Mouse (Mus musculus) myocyte (in vitro differentiated cells): Measurements from ENCODE around the gene Dalrd3. TPM values are rescaled to one million over a fixed set of nuclear protein-coding genes. Genes with fewer than 3 reads are reported as not detected.
"Not testable (repeated sequence)": the region's sequence is repeated elsewhere in the genome, so short reads cannot be mapped to it uniquely, and the experiment has no call there.

Source experiments
- H3K27me3 ChIP-seq: one replicate; pipeline ENCODE4 v1.6.1; 2011; ENCODE audit not compliant: control insufficient read depth, insufficient read depth, insufficient read length
- H3K36me3 ChIP-seq: one replicate; pipeline ENCODE4 v1.6.1; 2011; ENCODE audit not compliant: control insufficient read depth, insufficient read depth
- H3K4me2 ChIP-seq: one replicate; pipeline ENCODE4 v1.6.1; 2011; ENCODE audit warnings: low read depth, control low read depth
- H3K4me3 ChIP-seq: one replicate; pipeline ENCODE4 v1.5.1; 2011; ENCODE audit warnings: mild to moderate bottlenecking, control low read depth, moderate library complexity
- H3K79me2 ChIP-seq: one replicate; pipeline ENCODE4 v1.6.1; 2011; ENCODE audit not compliant: control insufficient read depth, insufficient read depth
- H3ac ChIP-seq: one replicate; pipeline ENCODE4 v1.6.1; 2011; ENCODE audit not compliant: control insufficient read depth, insufficient read length
- CEBPB ChIP-seq: IDR thresholded peaks from 2 replicates; pipeline ENCODE4 v1.6.1; 2011; ENCODE audit warnings: mild to moderate bottlenecking, moderate library complexity; ENCODE audit not compliant: poor library complexity, insufficient read depth, severe bottlenecking
- E2F4 ChIP-seq: IDR thresholded peaks from one replicate; pipeline ENCODE4 v1.6.1; 2011; ENCODE audit warnings: mild to moderate bottlenecking, control low read depth, moderate library complexity; ENCODE audit not compliant: insufficient read depth
- MAX ChIP-seq: IDR thresholded peaks from one replicate; pipeline ENCODE4 v1.6.1; 2011; ENCODE audit warnings: low read depth, mild to moderate bottlenecking, control low read depth
- MYOD1 ChIP-seq, 3 experiments: IDR thresholded peaks; one replicate each; pipeline ENCODE4 v1.6.1; 2011; ENCODE audit warnings: control low read depth in 2 of 3, low read depth in 2 of 3, mild to moderate bottlenecking in 2 of 3, moderate library complexity in 1 of 3; ENCODE audit not compliant: insufficient read length in 2 of 3, control insufficient read depth in 1 of 3
- MYOG ChIP-seq, 3 experiments: IDR thresholded peaks; one replicate each; pipeline ENCODE4 v1.6.1; 2011; ENCODE audit warnings: control low read depth in 2 of 3, low read depth in 2 of 3, mild to moderate bottlenecking in 2 of 3; ENCODE audit not compliant: insufficient read length in 2 of 3, control insufficient read depth in 1 of 3, insufficient read depth in 1 of 3
- POLR2A ChIP-seq: IDR thresholded peaks from one replicate; pipeline ENCODE4 v1.6.1; 2011; ENCODE audit warnings: low read depth, mild to moderate bottlenecking, control low read depth, moderate library complexity; ENCODE audit not compliant: insufficient read length
- POLR2AphosphoS2 ChIP-seq: IDR thresholded peaks from one replicate; pipeline ENCODE4 v1.6.1; 2011; ENCODE audit warnings: low read depth, control low read depth; ENCODE audit not compliant: insufficient read length
- REST ChIP-seq: IDR thresholded peaks from one replicate; pipeline ENCODE4 v1.6.1; 2011; ENCODE audit warnings: mild to moderate bottlenecking, control low read depth, moderate library complexity; ENCODE audit not compliant: insufficient read depth, insufficient read length
- SRF ChIP-seq: IDR thresholded peaks from one replicate; pipeline ENCODE4 v1.6.1; 2011; ENCODE audit warnings: low read depth; ENCODE audit not compliant: control insufficient read depth, insufficient read length
- TCF12 ChIP-seq: IDR thresholded peaks from one replicate; pipeline ENCODE4 v1.6.1; 2011; ENCODE audit warnings: mild to moderate bottlenecking, control low read depth; ENCODE audit not compliant: poor library complexity, insufficient read depth, severe bottlenecking
- TCF3 ChIP-seq: IDR thresholded peaks from one replicate; pipeline ENCODE4 v1.6.1; 2011; ENCODE audit warnings: low read depth, control low read depth; ENCODE audit not compliant: insufficient read length
- USF1 ChIP-seq: IDR thresholded peaks from one replicate; pipeline ENCODE4 v1.6.1; 2011; ENCODE audit warnings: low read depth, mild to moderate bottlenecking, control low read depth, moderate library complexity
- polyA plus RNA-seq: library from polyadenylated mRNA; unstranded; fragments of >200 nt; fragmentation: generic; extraction: Trizol; gene quantifications from one replicate; pipeline ENCODE4 v1.2.1, GENCODE M21; 2012; ENCODE audit warnings: missing spikeins

Dalrd3 gene
- polyA plus RNA-seq, 1 experiment = 50.2 TPM

DNA sequence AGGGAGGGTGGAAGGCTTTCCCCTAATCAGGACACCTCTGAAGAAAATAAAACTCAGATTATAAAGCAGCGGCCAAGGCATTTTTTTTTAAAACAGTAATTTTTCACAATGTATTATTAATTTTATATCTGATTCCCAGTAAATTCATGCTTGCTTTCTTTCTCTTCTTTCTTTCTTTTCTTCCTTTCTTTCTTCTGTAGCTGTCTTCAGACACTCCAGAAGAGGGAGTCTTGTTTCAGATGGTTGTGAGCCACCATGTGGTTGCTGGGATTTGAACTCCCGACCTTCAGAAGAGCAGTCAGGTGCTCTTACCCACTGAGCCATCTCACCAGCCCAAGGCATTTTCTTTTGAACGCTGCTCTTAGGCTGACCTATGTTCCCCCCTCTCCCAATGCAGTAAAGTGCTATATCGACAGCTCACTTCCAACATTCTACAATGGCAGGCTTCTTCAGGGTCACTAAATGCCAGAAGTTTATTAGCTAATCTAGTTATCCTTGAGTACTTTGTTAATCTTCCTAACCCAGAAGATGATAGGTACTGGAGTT is 29.4 kb downstream of the Dalrd3 start:
- Histone ChIP-seq H3ac (no peak overlapping the region), H3K27me3 (no peaks in the 10 kb centered on the region), H3K4me2 (no peak overlapping the region), H3K4me3 (no peak overlapping the region), H3K79me2 (no peaks in the 10 kb centered on the region), H3K36me3 (peaks cover 18% of the 10 kb centered on the region)
- no peak for TF ChIP-seq REST
- TF ChIP-seq E2F4 = no peak

DNA sequence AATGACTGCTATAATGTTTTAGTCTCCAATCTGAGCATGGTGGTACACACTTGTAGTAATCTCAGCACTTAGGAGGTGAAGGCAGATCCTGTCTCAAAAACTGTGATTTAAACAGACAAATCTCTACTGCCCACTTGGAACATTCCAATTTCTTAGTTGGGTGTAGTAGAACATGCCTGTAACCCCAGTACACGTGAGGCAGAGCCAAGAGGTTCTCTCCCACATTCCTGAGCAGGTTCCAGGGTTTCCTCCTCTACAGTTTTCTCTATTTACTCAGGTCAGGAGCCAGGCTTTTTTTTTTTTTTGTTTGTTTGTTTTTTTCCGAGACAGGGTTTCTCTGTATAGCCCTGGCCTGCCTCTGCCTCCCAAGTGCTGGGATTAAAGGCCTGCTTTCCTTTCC is 30.3 kb downstream of the Dalrd3 start:
- Histone ChIP-seq H3K4me3 (no peak overlapping the region), H3K36me3 (peaks cover 24% of the 10 kb centered on the region), H3ac (no peak overlapping the region), H3K27me3 (no peaks in the 10 kb centered on the region), H3K4me2 (no peak overlapping the region), H3K79me2 (no peaks in the 10 kb centered on the region)
- no peak for TF ChIP-seq SRF

DNA sequence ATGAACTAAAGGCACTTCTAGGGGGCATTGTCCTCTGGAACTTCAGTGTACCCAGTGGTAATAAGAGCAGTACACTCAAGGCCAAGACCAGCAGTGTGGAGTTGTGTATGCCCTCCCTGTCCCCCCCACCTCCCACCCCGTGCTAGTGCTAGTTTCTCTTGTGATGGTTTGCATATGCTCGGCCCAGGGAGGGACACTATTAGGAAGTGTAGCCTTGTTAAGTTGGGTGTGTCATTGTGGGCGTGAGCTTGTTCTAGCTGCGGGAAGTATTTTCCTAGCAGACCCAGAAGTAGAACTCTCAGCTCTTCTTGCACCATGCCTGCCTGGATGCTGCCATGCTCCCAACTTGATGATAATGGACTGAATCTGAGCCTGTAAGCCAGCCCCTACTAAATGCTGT is 32.3 kb downstream of the Dalrd3 start:
- Histone ChIP-seq H3K36me3 (peaks cover 40% of the 10 kb centered on the region), H3K27me3 (no peaks in the 10 kb centered on the region), H3K79me2 (no peaks in the 10 kb centered on the region), H3K4me2 (no peak overlapping the region), H3ac (no peak overlapping the region), H3K4me3 (no peak overlapping the region)
- TF ChIP-seq MYOG (IDR thresholded peaks at IDR 0.05; ENCODE audit: control insufficient read depth in 1 of 3, insufficient read depth in 1 of 3, insufficient read length in 2 of 3, low read depth in 2 of 3) (no peak), TCF3 (no peak), SRF (no peak), POLR2A (no peak), E2F4 (no peak), MAX (no peak), POLR2AphosphoS2 (no peak), CEBPB (no peak), REST (no peak), TCF12 (no peak), USF1 (no peak), MYOD1 (IDR thresholded peaks at IDR 0.05; ENCODE audit: control insufficient read depth in 1 of 3, insufficient read length in 2 of 3, low read depth in 2 of 3) (no peak)

- H3K4me2 ChIP-seq, H3K79me2 ChIP-seq, H3K4me3 ChIP-seq, H3K27me3 ChIP-seq, H3ac ChIP-seq: not testable (repeated sequence)
- peaks cover 83% of the 10 kb centered on the region for H3K36me3 ChIP-seq
Observed at GRCm38 (mm10) chr9:108607929-108608328, 38.2 kb downstream of the Dalrd3 start.

DNA sequence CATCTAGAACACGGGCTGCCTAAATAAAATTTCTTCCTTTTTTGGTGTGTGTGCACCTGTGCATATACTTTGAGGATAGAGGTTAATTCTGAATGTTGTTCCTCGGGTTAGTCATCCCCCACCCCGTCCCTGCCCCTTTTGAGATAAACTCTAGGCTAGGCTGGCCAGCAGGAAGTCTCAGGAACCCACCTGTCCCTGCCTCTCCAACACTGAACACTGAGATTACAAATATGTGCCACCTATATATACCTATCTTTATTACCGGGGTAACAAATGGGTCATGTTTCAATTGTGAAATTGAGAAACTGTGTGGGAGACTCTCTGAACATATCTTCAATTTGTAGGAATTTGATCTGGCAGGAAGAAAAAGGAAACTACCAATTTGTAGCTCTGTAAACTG is 39.2 kb downstream of the Dalrd3 start:
- TF ChIP-seq MYOD1 (IDR thresholded peaks at IDR 0.05; ENCODE audit: control insufficient read depth in 1 of 3, insufficient read length in 2 of 3, low read depth in 2 of 3) (no peak), CEBPB (no peak), MAX (no peak), MYOG (IDR thresholded peaks at IDR 0.05; ENCODE audit: control insufficient read depth in 1 of 3, insufficient read depth in 1 of 3, insufficient read length in 2 of 3, low read depth in 2 of 3) (no peak)
- Histone ChIP-seq H3K36me3 (peaks cover 84% of the 10 kb centered on the region), H3ac (no peak overlapping the region), H3K27me3 (no peaks in the 10 kb centered on the region), H3K4me3 (no peak overlapping the region), H3K79me2 (no peaks in the 10 kb centered on the region), H3K4me2 (no peak overlapping the region)

GRCm38 (mm10) chr9:108611488-108611887 is 41.8 kb downstream of the Dalrd3 start:
- H3K36me3 ChIP-seq = peaks cover 83% of the 10 kb centered on the region
- no peaks in the 10 kb centered on the region for H3K79me2 ChIP-seq
- TF ChIP-seq MYOD1 (IDR thresholded peaks at IDR 0.05; ENCODE audit: control insufficient read depth in 1 of 3, insufficient read length in 2 of 3, low read depth in 2 of 3) (no peak), TCF3 (no peak), MYOG (IDR thresholded peaks at IDR 0.05; ENCODE audit: control insufficient read depth in 1 of 3, insufficient read depth in 1 of 3, insufficient read length in 2 of 3, low read depth in 2 of 3) (no peak), E2F4 (no peak), POLR2A (no peak), TCF12 (no peak), CEBPB (no peak), REST (no peak), SRF (no peak), POLR2AphosphoS2 (no peak), MAX (no peak), USF1 (no peak)
- H3K4me2 ChIP-seq = no peak overlapping the region
- no peaks in the 10 kb centered on the region for H3K27me3 ChIP-seq
- no peak overlapping the region for H3ac ChIP-seq
- H3K4me3 ChIP-seq = no peak overlapping the region
